Mouse (Mus musculus) bone marrow macrophage, adult 2 months (primary cell): ENCODE data around the gene Clic4. TPM values are rescaled to one million over a fixed set of nuclear protein-coding genes. Genes with fewer than 3 reads are reported as not detected.

Experiments used
- H3K27ac ChIP-seq: 2 replicates; pipeline ENCODE4 v1.5.1; 2012; ENCODE audit warnings: low read depth, low read length; ENCODE audit not compliant: insufficient read depth
- H3K4me1 ChIP-seq: 2 replicates; pipeline ENCODE4 v1.6.1; 2012; ENCODE audit warnings: low read length; ENCODE audit not compliant: control insufficient read depth, insufficient read depth
- H3K4me3 ChIP-seq: 2 replicates; pipeline ENCODE4 v1.5.1; 2012; ENCODE audit warnings: mild to moderate bottlenecking, low read length, moderate library complexity; ENCODE audit not compliant: insufficient read depth
- CTCF ChIP-seq: IDR thresholded peaks from 2 replicates; pipeline ENCODE4 v1.5.1; 2012; ENCODE audit warnings: low read depth, mild to moderate bottlenecking, low read length, moderate library complexity
- POLR2A ChIP-seq: IDR thresholded peaks from 2 replicates; pipeline ENCODE4 v1.6.1; 2012; ENCODE audit warnings: mild to moderate bottlenecking, low read depth, low read length, borderline replicate concordance
- polyA plus RNA-seq: library from polyadenylated mRNA; stranded (reverse); fragments of >200 nt; gene quantifications from 2 replicates; pipeline ENCODE4 v1.2.4, GENCODE M21; 2012; ENCODE audit not compliant: missing spikeins, insufficient read depth, insufficient read length

Gene Clic4
- polyA plus RNA-seq, 1 experiment = 131 TPM

DNA sequence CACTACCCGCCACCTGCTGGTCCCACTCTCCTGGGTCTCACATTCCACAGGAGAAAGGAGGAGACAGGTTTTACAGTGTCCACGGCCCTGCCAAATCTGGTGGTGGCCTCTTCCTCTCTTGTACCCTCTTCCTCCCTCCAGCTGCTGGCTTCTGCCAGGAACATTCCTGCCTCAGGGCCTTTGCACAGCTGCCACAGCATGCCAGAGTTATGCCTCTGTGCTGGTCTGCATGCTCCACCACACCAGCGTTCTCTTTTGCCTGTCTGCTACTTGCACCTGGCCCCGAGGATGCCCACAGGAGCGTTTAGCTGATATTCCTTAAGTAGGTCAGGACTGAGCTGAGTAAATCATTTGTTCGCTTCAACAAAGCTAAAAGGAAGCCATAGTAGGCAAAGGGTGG, 106.9 kb downstream of the Clic4 start:
- no peak for TF ChIP-seq CTCF
- TF ChIP-seq POLR2A = no peak

More for the DNA sequence above, 106.9 kb downstream of the Clic4 start:
- Histone ChIP-seq H3K4me3 (no peak overlapping the region), H3K27ac (no peak overlapping the region), H3K4me1 (no peaks in the 10 kb centered on the region; the same call in 1 of the 2 replicates)

Other genes starting within 250 kb of the Clic4 start
- gene Runx3, start 152.2 kb downstream of the Clic4 start, polyA plus RNA-seq = 1.6 and 1.9 TPM in 2 replicates
- gene Srrm1, start 80.5 kb upstream of the Clic4 start, polyA plus RNA-seq = 129 and 141 TPM in 2 replicates
- not detected in 2 replicates for gene Ncmap, start 125.4 kb upstream of the Clic4 start, polyA plus RNA-seq
- 16.7 and 24.3 TPM in 2 replicates for gene Rcan3, start 161.0 kb upstream of the Clic4 start, polyA plus RNA-seq
- gene Stpg1, start 222.0 kb upstream of the Clic4 start, polyA plus RNA-seq = 0.33 and 0.43 TPM in 2 replicates
- 12.2 and 15.9 TPM in 2 replicates for gene Nipal3, start 222.2 kb upstream of the Clic4 start, polyA plus RNA-seq